Mouse (Mus musculus): ENCODE measurements around the gene Pknox1.

Pknox1 gene

GRCm38 (mm10) chr17:31570321-31570925 is 5.9 kb downstream of the Pknox1 start:
- ChIA-PET CTCF (interaction anchor here in 2 of 4 experiments (0.5 to 0.7 kb wide), 3 partner anchors 123 to 938 kb away, joined by 3 to 4 read pairs (median 3); no protein-coding TSS in a partner anchor), POLR2A (interaction anchor here (0.5 to 9.5 kb wide), 14 partner anchors 9 to 963 kb away, joined by 3 to 182 read pairs (median 4); no protein-coding TSS in a partner anchor)

GRCm38 (mm10) chr17:31571689-31572088 is 7.2 kb downstream of the Pknox1 start:
- ChIA-PET POLR2A (interaction anchor here in 2 of 4 experiments (0.7 to 9.5 kb wide), 4 partner anchors 8 to 182 kb away, joined by 3 to 182 read pairs (median 16); no protein-coding TSS in a partner anchor), CTCF (interaction anchor here in 1 of 4 experiments (0.9 kb wide), 1 partner anchor 35 kb away, joined by 3 read pairs; no protein-coding TSS in a partner anchor)

- ChIA-PET POLR2A (interaction anchor here (0.5 to 13.8 kb wide), 39 partner anchors 7 to 250 kb away, joined by 3 to 182 read pairs (median 5); partner anchors contain the start of genes Pknox1 (in 3 of the 4), Cbs (in 2 of the 4) and Wdr4 (in 1 of the 4)), CTCF (interaction anchor here in 3 of 4 experiments (0.6 to 1.6 kb wide), 6 partner anchors 9 to 107 kb away, joined by 3 to 9 read pairs (median 4); no protein-coding TSS in a partner anchor)
Measured at GRCm38 (mm10) chr17:31574662-31575061, 10.1 kb downstream of the Pknox1 start.

GRCm38 (mm10) chr17:31576394-31577175 is 12.1 kb downstream of the Pknox1 start:
- POLR2A ChIA-PET, result interaction anchor here in 3 of 4 experiments (0.9 to 13.8 kb wide), 23 partner anchors 9 to 190 kb away, joined by 3 to 182 read pairs (median 5); partner anchors contain the start of genes Pknox1 (in 3 of the 3), Cbs (in 2 of the 3) and Wdr4 (in 1 of the 3)
- CTCF ChIA-PET, result interaction anchor here in 1 of 4 experiments (1.1 kb wide), 1 partner anchor 30 kb away, joined by 3 read pairs; no protein-coding TSS in a partner anchor

GRCm38 (mm10) chr17:31580344-31580743 is 15.8 kb downstream of the Pknox1 start:
- POLR2A ChIA-PET, result interaction anchor here in 3 of 4 experiments (0.5 to 13.8 kb wide), 12 partner anchors 7 to 140 kb away, joined by 3 to 182 read pairs (median 6); partner anchors contain the start of genes Pknox1 (in 2 of the 3) and Cbs (in 1 of the 3)
- CTCF ChIA-PET, result interaction anchor here in 3 of 4 experiments (0.5 to 0.8 kb wide), 4 partner anchors 9 to 382 kb away, joined by 3 to 4 read pairs (median 3); no protein-coding TSS in a partner anchor

GRCm38 (mm10) chr17:31583185-31583584 is 18.7 kb downstream of the Pknox1 start:
- CTCF ChIA-PET, result interaction anchor here in 1 of 4 experiments (0.6 kb wide), 1 partner anchor 765 kb away, joined by 3 read pairs; no protein-coding TSS in a partner anchor
- POLR2A ChIA-PET, result interaction anchor here in 2 of 4 experiments (1.0 to 13.8 kb wide), 9 partner anchors 8 to 57 kb away, joined by 3 to 182 read pairs (median 4); partner anchors contain the start of gene Pknox1 (in 2 of the 2)

- POLR2A ChIA-PET, result interaction anchor here in 2 of 4 experiments (1.3 to 13.8 kb wide), 3 partner anchors 9 to 68 kb away, joined by 3 to 182 read pairs (median 6); partner anchors contain the start of gene Pknox1 (in 1 of the 2)
- CTCF ChIA-PET, result interaction anchor here in 1 of 4 experiments (0.6 kb wide), 1 partner anchor 765 kb away, joined by 3 read pairs; no protein-coding TSS in a partner anchor
Measured at GRCm38 (mm10) chr17:31583781-31584180, 19.2 kb downstream of the Pknox1 start.

- ChIA-PET CTCF (interaction anchor here in 2 of 4 experiments (0.8 to 1.7 kb wide), 7 partner anchors 9 to 1914 kb away, joined by 3 to 7 read pairs (median 4); no protein-coding TSS in a partner anchor), POLR2A (interaction anchor here (0.6 to 6.0 kb wide), 30 partner anchors 8 to 263 kb away, joined by 3 to 59 read pairs (median 4); partner anchors contain the start of genes Cbs (in 2 of the 4) and Pknox1 (in 2 of the 4))
Measured at GRCm38 (mm10) chr17:31588115-31588514, 23.6 kb downstream of the Pknox1 start.

GRCm38 (mm10) chr17:31588726-31589125 is 24.2 kb downstream of the Pknox1 start:
- ChIA-PET CTCF (interaction anchor here (0.5 to 1.7 kb wide), 8 partner anchors 8 to 894 kb away, joined by 3 to 4 read pairs (median 4); no protein-coding TSS in a partner anchor), POLR2A (interaction anchor here (0.5 to 6.0 kb wide), 34 partner anchors 9 to 231 kb away, joined by 3 to 59 read pairs (median 4); partner anchors contain the start of genes Cbs (in 2 of the 4) and Pknox1 (in 2 of the 4))

GRCm38 (mm10) chr17:31590846-31591245 is 26.3 kb downstream of the Pknox1 start:
- ChIA-PET POLR2A (interaction anchor here (0.5 to 6.0 kb wide), 13 partner anchors 9 to 71 kb away, joined by 3 to 39 read pairs (median 4); partner anchors contain the start of genes Cbs (in 1 of the 4) and Pknox1 (in 1 of the 4)), CTCF (interaction anchor here in 2 of 4 experiments (0.5 to 1.7 kb wide), 3 partner anchors 16 to 863 kb away, joined by 3 to 4 read pairs (median 3); no protein-coding TSS in a partner anchor)

- ChIA-PET POLR2A (interaction anchor here in 2 of 4 experiments (0.6 to 1.1 kb wide), 5 partner anchors 36 to 83 kb away, joined by 3 read pairs; partner anchors contain the start of gene Cryaa (in 1 of the 2)), CTCF (interaction anchor here in 1 of 4 experiments (0.7 kb wide), 1 partner anchor 868 kb away, joined by 8 read pairs; no protein-coding TSS in a partner anchor)
Measured at GRCm38 (mm10) chr17:31594590-31594989, 30.1 kb downstream of the Pknox1 start.

GRCm38 (mm10) chr17:31595077-31595476 is 30.5 kb downstream of the Pknox1 start:
- CTCF ChIA-PET, result no interaction called here
- POLR2A ChIA-PET, result no interaction called here

GRCm38 (mm10) chr17:31597957-31598356 is 33.4 kb downstream of the Pknox1 start:
- CTCF ChIA-PET, result interaction anchor here in 2 of 4 experiments (1.2 to 1.7 kb wide), 2 partner anchors 9 kb away, joined by 4 read pairs; no protein-coding TSS in a partner anchor

GRCm38 (mm10) chr17:31598593-31598992 is 34.1 kb downstream of the Pknox1 start:
- CTCF ChIA-PET, result interaction anchor here in 2 of 4 experiments (1.2 to 1.7 kb wide), 2 partner anchors 8 kb away, joined by 4 read pairs; no protein-coding TSS in a partner anchor
- POLR2A ChIA-PET, result interaction anchor here in 2 of 4 experiments (1.0 to 1.7 kb wide), 5 partner anchors 10 to 53 kb away, joined by 3 to 7 read pairs (median 3); no protein-coding TSS in a partner anchor

More at GRCm38 (mm10) chr17:31597957-31598356, 33.4 kb downstream of the Pknox1 start:
- POLR2A ChIA-PET, result interaction anchor here in 3 of 4 experiments (0.5 to 1.7 kb wide), 6 partner anchors 9 to 54 kb away, joined by 3 to 7 read pairs (median 4); no protein-coding TSS in a partner anchor

GRCm38 (mm10) chr17:31606424-31606823 is 41.9 kb downstream of the Pknox1 start:
- ChIA-PET POLR2A (interaction anchor here in 3 of 4 experiments (0.6 to 2.0 kb wide), 19 partner anchors 8 to 87 kb away, joined by 3 to 6 read pairs (median 4); partner anchors contain the start of genes Cbs (in 1 of the 3), Ndufv3 (in 1 of the 3), Pknox1 (in 1 of the 3) and Wdr4 (in 1 of the 3)), CTCF (interaction anchor here (0.5 to 1.3 kb wide), 28 partner anchors 8 to 941 kb away, joined by 3 to 10 read pairs (median 4); partner anchors contain the start of gene Cbs (in 2 of the 4))

GRCm38 (mm10) chr17:31607256-31607951 is 42.9 kb downstream of the Pknox1 start:
- CTCF ChIA-PET, result interaction anchor here (0.6 to 1.3 kb wide), 21 partner anchors 9 to 570 kb away, joined by 3 to 10 read pairs (median 4); partner anchors contain the start of genes Cbs (in 2 of the 4) and Ubash3a (in 1 of the 4)
- POLR2A ChIA-PET, result interaction anchor here in 3 of 4 experiments (0.6 to 1.8 kb wide), 12 partner anchors 11 to 659 kb away, joined by 3 to 4 read pairs (median 4); partner anchors contain the start of genes Ndufv3 (in 1 of the 3), Pknox1 (in 1 of the 3) and Wdr4 (in 1 of the 3)

All from embryonic stem cell, embryonic (primary cell).